Mouse (Mus musculus) cerebellum, adult 2 months (tissue): ENCODE measurements at regions not wholly inside any gene's neighbourhood (a gene's known extent, or its start where the extent isn't known, plus 50 kb on each side); places are given as distances from the start of the nearest gene placed in this dataset.

ENCODE experiments used
- DNase-seq, 2 experiments: peaks; one replicate each; pipeline ENCODE4 v3.0.0; 2021
- H3K27ac ChIP-seq: fragments of 200-500 bp; 2 replicates; pipeline ENCODE4 v1.5.1; 2012; ENCODE audit warnings: low read length, control low read depth, inconsistent platforms; ENCODE audit not compliant: insufficient read depth
- H3K27me3 ChIP-seq: fragments of 200-500 bp; 2 replicates; pipeline ENCODE4 v1.6.1; 2012; ENCODE audit warnings: inconsistent platforms, mild to moderate bottlenecking, low read length, moderate library complexity; ENCODE audit not compliant: control insufficient read depth, insufficient read depth
- H3K4me1 ChIP-seq: fragments of 200-500 bp; 2 replicates; pipeline ENCODE4 v1.6.1; 2011; ENCODE audit warnings: low read length; ENCODE audit not compliant: control insufficient read depth, insufficient read depth
- H3K4me3 ChIP-seq: fragments of 200-500 bp; replicated peaks from 2 replicates; pipeline ENCODE3; 2011; ENCODE audit warnings: mild to moderate bottlenecking, low read depth, low read length, control low read depth; ENCODE audit not compliant: insufficient read depth
- CTCF ChIP-seq: fragments of 200-500 bp; IDR thresholded peaks from 2 replicates; pipeline ENCODE4 v1.5.1; 2011; ENCODE audit warnings: low read depth, mild to moderate bottlenecking, control low read depth, low read length, moderate library complexity, borderline replicate concordance; ENCODE audit not compliant: insufficient read depth
- POLR2A ChIP-seq: fragments of 200-500 bp; IDR thresholded peaks from 2 replicates; pipeline ENCODE4 v1.6.1; 2011; ENCODE audit warnings: low read length, control low read depth, borderline replicate concordance; ENCODE audit not compliant: insufficient read depth
- WGBS: fragments of 180-500 bp; shearing (Covaris S2); methylation state at CpG from one replicate; pipeline ENCODE4 v1.1.7; 2018; 5-methylcytosine and 5-hydroxymethylcytosine counted together

GRCm38 (mm10) chr14:61955416-61955815 is 337.0 kb upstream of the Rnaseh2b start:
- Histone ChIP-seq H3K27ac (no peak overlapping the region), H3K4me3 (no peak overlapping the region)

DNA sequence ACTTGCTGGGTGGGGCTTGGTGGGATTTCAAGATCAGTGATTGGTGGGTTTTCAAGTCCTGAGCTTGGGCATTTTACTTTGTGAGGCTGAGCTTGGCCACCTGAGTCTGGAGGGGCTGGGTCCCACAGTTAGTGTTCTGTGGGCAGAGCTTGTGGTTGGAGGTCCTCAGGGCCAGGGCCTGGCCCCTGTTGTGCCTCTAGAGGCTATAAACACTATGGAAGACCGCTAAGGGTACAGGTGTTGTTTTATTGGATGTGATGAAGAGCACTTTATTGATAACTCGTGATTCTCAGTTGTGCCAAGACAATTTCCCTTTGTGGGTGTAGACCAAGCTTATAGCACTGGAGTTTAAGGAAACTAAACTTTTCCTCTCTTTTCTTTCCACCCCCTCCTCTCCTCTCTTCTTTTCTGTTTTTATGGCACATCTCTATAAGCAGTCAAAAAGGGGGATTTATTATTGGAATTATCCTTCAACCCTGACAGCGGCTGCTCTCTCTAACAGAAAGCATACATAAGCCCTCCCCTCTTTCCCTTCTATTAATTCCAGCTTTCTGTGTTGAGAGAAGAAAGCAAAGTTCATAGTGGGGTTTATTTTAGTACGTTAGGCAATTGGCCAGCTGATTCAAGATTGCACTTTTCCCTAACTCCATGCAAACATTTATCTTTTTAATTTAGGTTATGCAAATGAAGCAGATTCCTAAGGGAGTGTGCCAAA is 332.0 kb upstream of the Rnaseh2b start:
- no peaks in the 10 kb centered on the region for H3K27me3 ChIP-seq
- no peak overlapping the region for H3K27ac ChIP-seq
- TF ChIP-seq POLR2A (no peak), CTCF (no peak)
- H3K4me1 ChIP-seq = no peaks in the 10 kb centered on the region
- DNase-seq = no peak
- WGBS = 77% methylated on average over 4 of the region's 4 CpGs
- no peak overlapping the region for H3K4me3 ChIP-seq

More at GRCm38 (mm10) chr14:61955416-61955815, 337.0 kb upstream of the Rnaseh2b start:
- no peaks in the 10 kb centered on the region for H3K27me3 ChIP-seq
- no peak for DNase-seq
- TF ChIP-seq POLR2A (no peak), CTCF (no peak)
- H3K4me1 ChIP-seq = no peaks in the 10 kb centered on the region

- Histone ChIP-seq H3K4me1 (no peaks in the 10 kb centered on the region), H3K4me3 (no peak overlapping the region), H3K27ac (no peak overlapping the region), H3K27me3 (no peaks in the 10 kb centered on the region)
- no peak for DNase-seq
- 100% methylated on average over 1 of the region's 1 CpGs for WGBS
- TF ChIP-seq CTCF = no peak
- TF ChIP-seq POLR2A = no peak
Measured at GRCm38 (mm10) chr14:61968467-61968866, 323.9 kb upstream of the Rnaseh2b start.

DNA sequence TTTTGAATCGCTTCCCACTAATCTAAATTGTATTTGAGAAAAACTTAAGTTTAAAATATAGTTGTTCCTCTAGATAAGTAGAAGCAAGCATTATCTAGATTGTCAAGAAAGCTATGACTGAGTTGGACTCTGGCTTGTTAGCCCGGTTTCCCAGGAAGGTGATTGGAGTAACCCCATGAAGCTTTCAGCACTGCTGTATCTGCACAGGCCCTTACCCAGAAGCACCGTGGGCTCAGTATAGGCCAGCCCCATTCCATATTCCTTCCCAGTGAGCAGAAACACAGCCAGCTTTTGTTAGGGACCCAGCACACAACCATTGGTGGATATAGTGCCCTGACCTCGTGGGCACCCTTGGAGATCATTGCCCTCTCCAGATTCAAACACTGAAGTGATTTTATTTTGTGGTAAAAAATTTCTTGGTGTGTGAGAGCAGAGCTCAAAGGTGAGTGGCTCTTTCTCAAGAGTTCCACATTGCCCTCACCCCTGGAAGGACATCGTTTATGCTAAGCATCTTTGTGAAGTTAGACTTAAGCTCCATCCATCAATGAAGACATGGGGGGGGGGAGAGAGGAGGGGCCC is 323.3 kb upstream of the Rnaseh2b start:
- H3K27ac ChIP-seq = no peak overlapping the region
- WGBS = 86% methylated on average over 5 of the region's 5 CpGs
- DNase-seq = no peak

DNA sequence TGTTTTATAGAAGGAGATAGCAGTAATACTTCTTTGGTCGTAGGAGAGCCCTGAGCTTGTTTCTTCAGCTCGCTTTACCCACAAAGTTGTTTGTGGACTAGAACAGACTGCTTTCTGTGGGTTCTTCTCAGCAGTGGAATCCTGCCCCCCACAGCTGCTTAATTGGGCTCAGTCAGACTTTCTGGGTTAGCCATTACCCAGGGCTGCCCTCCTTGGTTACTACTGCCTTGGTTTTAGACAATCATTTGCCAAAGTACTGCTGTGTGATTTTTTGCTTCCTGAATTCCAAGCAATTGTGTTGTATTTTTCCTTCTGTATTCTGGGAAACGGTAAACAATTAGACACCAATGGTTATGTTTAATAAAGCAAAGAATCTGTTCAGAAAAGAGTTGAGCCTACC is 321.8 kb upstream of the Rnaseh2b start:
- TF ChIP-seq POLR2A (no peak), CTCF (no peak)
- DNase-seq = no peak
- Histone ChIP-seq H3K4me3 (no peak overlapping the region), H3K4me1 (no peaks in the 10 kb centered on the region), H3K27me3 (no peaks in the 10 kb centered on the region), H3K27ac (no peak overlapping the region)
- WGBS = 92% methylated on average over 3 of the region's 3 CpGs

More for the DNA sequence above, 323.3 kb upstream of the Rnaseh2b start:
- TF ChIP-seq POLR2A (no peak), CTCF (no peak)
- no peak overlapping the region for H3K4me3 ChIP-seq
- no peaks in the 10 kb centered on the region for H3K4me1 ChIP-seq
- no peaks in the 10 kb centered on the region for H3K27me3 ChIP-seq

GRCm38 (mm10) chr14:61971100-61972088 is 321.0 kb upstream of the Rnaseh2b start:
- Histone ChIP-seq H3K27me3 (no peaks in the 10 kb centered on the region), H3K4me1 (no peaks in the 10 kb centered on the region), H3K4me3 (no peak overlapping the region), H3K27ac (no peak overlapping the region)
- WGBS = 80% methylated on average over 14 of the region's 14 CpGs
- no peak for TF ChIP-seq CTCF
- no peak for TF ChIP-seq POLR2A
- DNase-seq = no peak

GRCm38 (mm10) chr14:61975301-61975732 is 317.1 kb upstream of the Rnaseh2b start:
- DNase-seq = no peak
- Histone ChIP-seq H3K27me3 (no peaks in the 10 kb centered on the region), H3K27ac (no peak overlapping the region), H3K4me1 (no peaks in the 10 kb centered on the region), H3K4me3 (no peak overlapping the region)
- WGBS = 12% methylated on average over 6 of the region's 6 CpGs
- TF ChIP-seq POLR2A (no peak), CTCF (no peak)

GRCm38 (mm10) chr14:61980581-61980980 is 311.8 kb upstream of the Rnaseh2b start:
- TF ChIP-seq CTCF (no peak), POLR2A (no peak)
- Histone ChIP-seq H3K4me3 (no peak overlapping the region), H3K4me1 (no peaks in the 10 kb centered on the region), H3K27ac (no peak overlapping the region), H3K27me3 (no peaks in the 10 kb centered on the region)
- WGBS = 49% methylated on average over 3 of the region's 3 CpGs
- no peak for DNase-seq
